Mouse (Mus musculus) embryonic facial prominence, embryonic 15.5 days (tissue): ENCODE data around the gene Gm21170. TPM values are rescaled to one million over a fixed set of nuclear protein-coding genes. Genes with fewer than 3 reads are reported as not detected.
"Not testable (repeated sequence)": the region's sequence is repeated elsewhere in the genome, so short reads cannot be mapped to it uniquely, and the experiment has no call there.

Source experiments
- ATAC-seq: fragments of 200-750 bp; cut with Nextera tagmentation; 2 replicates; pipeline ENCODE4 v1.8.0; 2017; ENCODE audit warnings: low read depth, moderate TSS enrichment; ENCODE audit not compliant: insufficient number of reproducible peaks, low FRiP score, low TSS enrichment
- H3K27ac ChIP-seq: fragments of 300-500 bp; sonication (generic); replicated peaks from 2 replicates; pipeline ENCODE4 v1.5.1; 2015; ENCODE audit warnings: mild to moderate bottlenecking, inconsistent platforms
- H3K27me3 ChIP-seq: fragments of 300-500 bp; sonication (generic); 2 replicates; pipeline ENCODE4 v1.6.1; 2015; ENCODE audit warnings: inconsistent platforms
- H3K36me3 ChIP-seq: fragments of 300-500 bp; sonication (generic); 2 replicates; pipeline ENCODE4 v1.6.1; 2015; ENCODE audit warnings: mild to moderate bottlenecking, inconsistent platforms
- H3K4me1 ChIP-seq: fragments of 300-500 bp; sonication (generic); 2 replicates; pipeline ENCODE4 v1.6.1; 2015; ENCODE audit warnings: inconsistent platforms
- H3K4me2 ChIP-seq: fragments of 300-500 bp; sonication (generic); replicated peaks from 2 replicates; pipeline ENCODE4 v1.6.1; 2015; ENCODE audit warnings: mild to moderate bottlenecking, inconsistent platforms
- H3K4me3 ChIP-seq: fragments of 300-500 bp; sonication (generic); replicated peaks from 2 replicates; pipeline ENCODE4 v1.5.1; 2015; ENCODE audit warnings: mild to moderate bottlenecking, inconsistent platforms
- H3K9ac ChIP-seq: fragments of 300-500 bp; sonication (generic); 2 replicates; pipeline ENCODE4 v1.6.1; 2015; ENCODE audit warnings: inconsistent platforms
- H3K9me3 ChIP-seq: fragments of 300-500 bp; sonication (generic); replicated peaks from 2 replicates; pipeline ENCODE4 v1.6.1; 2016; ENCODE audit warnings: inconsistent platforms
- WGBS: fragments of 180-500 bp; shearing (Covaris S2); methylation state at CpG from one replicate; pipeline ENCODE4 v1.1.7; 2015; 5-methylcytosine and 5-hydroxymethylcytosine counted together
- polyA plus RNA-seq: library from polyadenylated mRNA; unstranded; fragments of >200 nt; fragmentation: Nextera tagmentation; extraction: Ambion mirVana; gene quantifications from 2 replicates; pipeline ENCODE4 v1.2.1, GENCODE M21; 2015

Gene Gm21170
- not detected in 2 replicates for polyA plus RNA-seq

GRCm38 (mm10) chrY:47690998-47691397 lies at the start of gene Gm21170:
TSS of gene Gm21170 (minus strand) at chrY:47691098.
- H3K36me3 ChIP-seq, ATAC-seq, H3K9me3 ChIP-seq, H3K9ac ChIP-seq, H3K4me1 ChIP-seq, H3K4me2 ChIP-seq, H3K27me3 ChIP-seq, H3K4me3 ChIP-seq, H3K27ac ChIP-seq: not testable (repeated sequence)
- no CpG with 5 or more reads among the region's 2 CpGs for WGBS

Other genes starting within 250 kb of the Gm21170 start
- gene Gm21256, start 240.1 kb downstream of the Gm21170 start, polyA plus RNA-seq: not detected in 2 replicates